Mouse (Mus musculus) adrenal gland, postnatal 10 days (tissue): ENCODE data around the gene Brwd3. TPM values are rescaled to one million over a fixed set of nuclear protein-coding genes. Genes with fewer than 3 reads are reported as not detected.

Experiments used
- DNase-seq: peaks from one replicate; pipeline ENCODE4 v3.0.0; 2021; ENCODE audit warnings: mixed read lengths
- long read RNA-seq, 2 experiments: library from polyadenylated mRNA; stranded (forward); transcript quantifications; one replicate each; pipeline ENCODE4 v2.0.0; 2021
- total RNA-seq, 2 experiments: library from RNA; stranded (reverse); gene quantifications; 2 replicates each; pipeline ENCODE4 v1.2.3; 2021

The Brwd3 gene
- total RNA-seq, result 10 to 100 TPM; 10.5 to 13.9 TPM
- long read RNA-seq, experiment 1, partial matches to known transcripts, result 0 of 1 reads
- long read RNA-seq, experiment 1, other reads (novel, unspliced or antisense), result 1 of 1 reads
- long read RNA-seq, experiment 2, partial matches to known transcripts, result 0 of 1 reads
- long read RNA-seq, experiment 2, other reads (novel, unspliced or antisense), result 1 of 1 reads

DNA sequence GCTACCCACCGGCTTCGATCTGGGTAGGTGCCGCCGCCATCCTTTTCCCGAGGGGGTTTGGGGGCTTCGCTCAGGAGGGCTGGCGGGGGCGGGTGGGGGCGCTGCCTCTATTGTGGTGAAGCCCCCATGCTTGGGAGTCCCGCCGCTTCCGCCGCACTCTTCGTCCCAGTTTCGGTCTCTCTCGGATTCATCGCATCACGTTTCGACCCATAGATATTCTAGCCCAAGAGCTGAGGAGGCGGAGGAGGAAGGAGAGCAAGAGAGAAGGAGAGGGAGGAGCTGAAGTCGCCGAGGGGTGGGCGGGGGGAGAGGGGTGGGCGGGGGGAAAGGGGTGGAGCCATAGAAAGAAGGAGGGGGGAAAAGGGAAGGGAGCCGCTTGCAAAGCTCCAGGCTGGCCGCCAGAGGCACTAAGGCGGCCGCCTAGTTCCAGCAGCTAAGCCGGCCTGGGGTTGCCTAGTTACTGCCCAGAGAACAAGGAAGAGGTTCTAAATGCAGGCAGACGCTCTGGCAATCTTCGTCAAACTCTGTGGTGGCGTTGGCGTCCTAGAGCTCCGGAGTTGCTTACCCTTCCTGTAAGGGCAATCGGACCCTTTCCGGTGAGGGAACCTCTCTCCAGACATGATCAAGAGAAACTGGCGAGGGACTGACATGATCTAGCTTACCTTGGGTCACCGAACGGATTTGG is at the start of gene Brwd3:
Gene Brwd3 (minus strand): TSS at position 283 of the 685 bp plus-strand sequence.
- peak; percentile 83 for DNase-seq

GRCm38 (mm10) chrX:108862632-108863031 is 28.5 kb upstream of the Brwd3 start:
- DNase-seq, result no peak

- DNase-seq, result no peak
Measured at GRCm38 (mm10) chrX:108842705-108843104, 8.5 kb upstream of the Brwd3 start.

DNA sequence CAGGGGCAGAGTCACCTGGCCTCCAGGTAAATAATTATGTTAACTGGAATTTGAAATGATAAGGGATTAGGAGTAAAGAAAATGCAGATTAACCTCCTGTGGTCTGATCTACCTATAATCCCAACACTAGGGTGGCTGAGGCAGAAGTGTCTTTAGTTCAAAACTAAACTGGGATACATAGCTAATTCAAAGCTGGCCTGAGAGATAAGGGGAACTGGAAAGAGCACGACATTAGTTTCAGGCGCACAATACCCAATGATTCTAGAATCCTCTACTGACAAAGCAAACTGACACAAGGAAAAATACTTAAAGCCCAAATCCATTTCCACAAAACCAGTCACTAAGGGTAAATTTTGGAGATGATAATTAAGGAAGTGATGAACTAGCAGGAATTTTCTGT is 2.2 kb upstream of the Brwd3 start:
- DNase-seq, result no peak

GRCm38 (mm10) chrX:108835233-108835632 is 1.1 kb upstream of the Brwd3 start:
- no peak for DNase-seq

GRCm38 (mm10) chrX:108833381-108834020 is 671 bp downstream of the Brwd3 start:
- peak; percentile 25 for DNase-seq

DNA sequence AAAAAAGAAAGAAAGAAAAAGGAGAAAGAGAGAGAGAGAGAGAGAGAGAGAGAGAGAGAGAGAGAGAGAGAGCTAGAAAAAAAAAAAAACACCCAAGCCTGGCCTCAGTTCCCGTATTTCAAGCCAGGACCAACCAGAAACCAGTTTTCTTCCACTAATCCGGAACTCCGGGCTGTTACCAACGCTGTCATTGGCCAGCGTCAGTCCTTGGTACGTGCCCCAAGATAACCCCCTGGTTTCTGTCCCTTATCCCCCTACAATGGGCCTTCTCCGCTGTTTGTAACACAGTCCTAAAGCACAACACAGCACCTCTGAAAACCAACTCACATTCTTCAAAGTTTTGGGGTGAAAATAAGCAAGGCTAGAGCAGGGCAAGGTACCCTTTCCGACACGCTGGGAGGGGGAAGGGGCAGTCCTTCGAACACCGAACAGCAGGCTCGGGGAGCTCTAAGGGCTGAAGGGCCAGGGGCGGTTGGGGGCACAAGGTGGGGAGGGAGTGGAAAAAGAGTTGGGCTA is 1.4 kb downstream of the Brwd3 start:
- peak; percentile 85 for DNase-seq

DNA sequence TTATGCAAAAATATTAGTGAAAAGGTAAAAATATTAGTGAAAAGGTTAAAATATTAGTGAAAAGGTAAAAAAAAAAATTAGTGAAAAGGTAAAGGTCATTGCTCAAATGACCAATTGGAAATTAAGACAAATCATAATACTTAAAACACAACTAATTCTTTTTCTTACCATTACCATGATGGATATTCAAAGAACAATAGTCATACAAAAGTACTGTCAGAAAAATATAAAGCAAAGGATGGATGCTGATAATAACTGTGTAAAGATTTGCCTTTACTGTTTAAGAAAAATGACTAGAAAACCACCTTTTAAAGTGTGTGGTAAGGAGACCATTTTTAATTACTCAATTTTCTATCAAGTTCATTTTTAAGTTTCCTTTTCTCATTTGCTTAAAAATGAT is 2.9 kb downstream of the Brwd3 start:
- no peak for DNase-seq

GRCm38 (mm10) chrX:108828111-108828510 is 6.1 kb downstream of the Brwd3 start:
- no peak for DNase-seq

DNA sequence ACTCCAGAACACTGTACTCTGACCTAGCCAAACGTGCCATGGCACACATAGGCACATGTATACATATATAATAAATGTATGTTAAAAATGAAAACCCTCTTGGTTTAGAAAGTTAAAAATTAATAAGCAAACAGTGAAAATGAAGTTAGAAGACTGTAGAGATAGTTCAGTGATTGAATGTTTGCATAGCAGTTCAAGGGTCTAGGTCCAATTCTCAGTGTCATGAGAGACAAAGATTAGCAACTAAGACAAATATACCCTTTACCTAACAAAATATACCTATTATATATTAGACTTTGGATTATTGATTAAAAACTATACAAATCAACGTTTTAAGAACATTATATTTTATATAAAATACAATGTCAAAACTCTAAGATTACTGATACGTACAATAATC is 36.9 kb downstream of the Brwd3 start:
- DNase-seq, result no peak

DNA sequence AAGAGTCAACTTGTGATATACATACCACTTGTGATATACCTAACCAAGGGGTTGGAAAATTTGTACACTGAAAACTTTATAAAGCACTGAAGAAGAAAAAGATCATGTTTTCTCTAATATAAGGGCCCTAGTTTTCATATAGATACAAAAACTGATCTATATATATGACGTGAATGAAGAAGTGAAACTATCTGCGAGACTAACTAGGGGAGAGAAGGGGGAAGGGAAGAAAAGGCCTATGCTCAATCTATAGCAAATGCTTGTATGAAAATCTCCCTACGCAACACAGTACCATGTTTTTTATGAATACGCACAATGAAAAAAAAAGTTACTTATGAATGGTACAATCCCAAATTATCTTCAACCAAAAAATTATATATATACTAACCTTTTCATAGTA is 50.4 kb downstream of the Brwd3 start:
- no peak for DNase-seq

GRCm38 (mm10) chrX:108731755-108732154 is 102.4 kb downstream of the Brwd3 start:
- no peak for DNase-seq

DNA sequence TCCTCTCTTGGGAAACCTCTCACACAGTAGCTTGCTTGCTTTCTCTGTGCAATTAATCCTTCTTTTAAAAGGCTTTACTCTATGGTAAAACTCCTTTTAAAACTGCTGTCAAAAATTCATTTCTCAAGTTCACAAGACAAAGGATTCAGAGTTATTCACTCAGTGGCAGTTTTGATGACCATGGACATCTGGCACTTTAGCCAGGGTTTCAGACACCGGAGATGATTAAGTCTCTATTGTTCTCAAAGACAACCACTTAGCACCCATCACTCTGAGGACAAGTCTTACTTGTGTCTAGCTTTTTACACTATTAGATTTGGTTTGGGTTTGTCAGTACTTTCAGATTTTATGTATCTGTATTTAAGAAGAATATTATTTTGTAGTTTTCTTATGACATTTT is 104.6 kb downstream of the Brwd3 start:
- DNase-seq, result no peak

DNA sequence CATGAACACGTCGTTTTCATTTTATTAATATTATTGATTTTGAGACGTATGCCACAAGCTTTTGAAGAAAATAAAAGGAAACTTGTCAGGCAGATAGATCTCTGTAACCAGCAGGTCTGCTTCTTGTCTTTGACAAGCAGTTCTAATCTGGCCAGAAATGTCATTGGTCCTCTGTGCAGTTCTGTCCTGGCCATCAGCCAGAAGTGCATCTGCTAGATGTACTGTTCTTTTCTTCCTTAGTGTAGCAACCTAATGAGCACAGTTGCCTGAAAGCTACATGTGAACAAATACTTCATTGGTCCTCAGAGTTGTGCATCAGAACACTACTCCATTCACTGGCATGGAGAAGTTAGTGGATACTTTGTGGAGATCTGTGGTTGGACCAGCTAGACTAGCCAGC is 105.1 kb downstream of the Brwd3 start:
- DNase-seq, result no peak

DNA sequence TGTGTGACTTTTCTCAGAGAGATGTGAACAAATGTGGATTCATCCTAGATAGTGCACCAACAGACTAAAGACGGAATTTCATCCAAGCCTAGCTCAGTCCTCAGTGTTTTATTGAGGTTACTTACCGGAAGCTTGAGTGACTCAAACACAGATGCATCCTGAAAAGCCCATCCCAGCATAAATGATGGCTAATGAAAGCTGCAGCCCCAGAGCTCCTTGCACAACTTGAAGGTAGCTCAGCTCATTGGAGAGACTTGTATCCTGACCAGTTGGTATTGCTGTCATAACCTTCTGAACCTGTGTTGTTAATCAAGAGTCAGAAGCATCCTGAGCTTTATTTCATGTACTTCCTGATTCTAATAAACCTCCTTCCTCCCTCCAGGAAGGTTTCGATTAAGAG is 105.8 kb downstream of the Brwd3 start:
- no peak for DNase-seq

GRCm38 (mm10) chrX:108724241-108724640 is 109.9 kb downstream of the Brwd3 start:
- no peak for DNase-seq

GRCm38 (mm10) chrX:108722447-108722846 is 111.7 kb downstream of the Brwd3 start:
- no peak for DNase-seq

GRCm38 (mm10) chrX:108704312-108704711 is 129.9 kb downstream of the Brwd3 start:
- DNase-seq, result no peak

Other genes starting within 250 kb of the Brwd3 start
- gene Gm379, start 169.5 kb downstream of the Brwd3 start, total RNA-seq, result not detected
- gene Hmgn5, start 179.0 kb upstream of the Brwd3 start, total RNA-seq, result 10 to 100 TPM; 13.4 to 14.2 TPM